Mouse (Mus musculus) granulocyte monocyte progenitor cell, adult 5-6 weeks (primary cell): Measurements from ENCODE around the gene Yod1. TPM values are rescaled to one million over a fixed set of nuclear protein-coding genes. Genes with fewer than 3 reads are reported as not detected.

Experiments
- ATAC-seq: replicated peaks from 2 replicates; pipeline ENCODE4 v1.8.0; 2016; ENCODE audit warnings: mild to moderate bottlenecking, moderate TSS enrichment, inconsistent platforms; ENCODE audit not compliant: poor library complexity, severe bottlenecking
- total RNA-seq, 2 experiments: library from RNA; stranded (forward) in 1 of 2; stranded (reverse) in 1 of 2; fragments of 200-712, 200-1000 nt in 1 of 2; fragments of >200 nt in 1 of 2; fragmentation: Nextera tagmentation in 1 of 2; gene quantifications; 2 replicates each; pipeline ENCODE4 v1.2.3; 2014 to 2017

The Yod1 gene
- total RNA-seq, 2 experiments from 2014 or later = 6.7 to 8.0 TPM

GRCm38 (mm10) chr1:130731741-130732337 lies 14.7 kb downstream of the Yod1 start, which contains the start of gene AA986860:
TSS of gene AA986860 (plus strand) at chr1:130731976.
- no peak for ATAC-seq

- no peak for ATAC-seq
Measured at GRCm38 (mm10) chr1:130732706-130733658, 15.9 kb downstream of the Yod1 start.

GRCm38 (mm10) chr1:130733671-130734070 lies 16.5 kb downstream of the Yod1 start:
- ATAC-seq = no peak

- ATAC-seq = no peak
Measured at GRCm38 (mm10) chr1:130734452-130734851, 17.3 kb downstream of the Yod1 start.

- ATAC-seq = no peak
Measured at GRCm38 (mm10) chr1:130734852-130735251, 17.7 kb downstream of the Yod1 start.

GRCm38 (mm10) chr1:130737411-130737881 lies 20.3 kb downstream of the Yod1 start:
- no peak for ATAC-seq

- ATAC-seq = no peak
Measured at GRCm38 (mm10) chr1:130737916-130738315, 20.8 kb downstream of the Yod1 start.

GRCm38 (mm10) chr1:130738551-130739106 lies 21.5 kb downstream of the Yod1 start:
- ATAC-seq = no peak

GRCm38 (mm10) chr1:130739636-130740035 lies 22.5 kb downstream of the Yod1 start:
- no peak for ATAC-seq

- ATAC-seq = no peak
Measured at GRCm38 (mm10) chr1:130740227-130740648, 23.1 kb downstream of the Yod1 start.

- peak; percentile 73 for ATAC-seq
Measured at GRCm38 (mm10) chr1:130740781-130741720, 23.9 kb downstream of the Yod1 start.

- ATAC-seq = no peak
Measured at GRCm38 (mm10) chr1:130742201-130742600, 25.1 kb downstream of the Yod1 start.

- no peak for ATAC-seq
Measured at GRCm38 (mm10) chr1:130743775-130744174, 26.6 kb downstream of the Yod1 start.

GRCm38 (mm10) chr1:130744217-130744616 lies 27.1 kb downstream of the Yod1 start:
- no peak for ATAC-seq

GRCm38 (mm10) chr1:130744961-130745360 lies 27.8 kb downstream of the Yod1 start:
- ATAC-seq = no peak

- no peak for ATAC-seq
Measured at GRCm38 (mm10) chr1:130745591-130745990, 28.5 kb downstream of the Yod1 start.

- ATAC-seq = no peak
Measured at GRCm38 (mm10) chr1:130746819-130747218, 29.7 kb downstream of the Yod1 start.

- no peak for ATAC-seq
Measured at GRCm38 (mm10) chr1:130759689-130760088, 42.6 kb downstream of the Yod1 start.

GRCm38 (mm10) chr1:130761597-130761996 lies 44.5 kb downstream of the Yod1 start:
- ATAC-seq = no peak
